Mouse (Mus musculus) frontal cortex, postnatal 14 days (tissue): ENCODE results near the gene Gm4491.
A peak's percentile ranks its signal among the peaks of the same experiment; 100 is the strongest.

Experiments used
- DNase-seq, 2 experiments: peaks; one replicate each; pipeline ENCODE4 v3.0.0; 2022; ENCODE audit warnings: low spot score in 2 of 2

Gene Gm4491

GRCm38 (mm10) chr14:57115823-57116544 is at the start of gene Gm4491:
TSS of gene Gm4491 (minus strand) at chr14:57115883.
- peak; percentile 27 to 64 for DNase-seq

GRCm38 (mm10) chr14:57161833-57162232 is 46.1 kb upstream of the Gm4491 start:
- DNase-seq: no peak

- peak; percentile 13 to 19 for DNase-seq
Observed at GRCm38 (mm10) chr14:57161201-57161600, 45.5 kb upstream of the Gm4491 start.

- no peak for DNase-seq
Observed at GRCm38 (mm10) chr14:57154916-57155315, 39.2 kb upstream of the Gm4491 start.

GRCm38 (mm10) chr14:57145741-57146140 is 30.1 kb upstream of the Gm4491 start:
- DNase-seq: no peak

- DNase-seq: no peak
Observed at GRCm38 (mm10) chr14:57135265-57135664, 19.6 kb upstream of the Gm4491 start.

GRCm38 (mm10) chr14:57133161-57133661 is 17.5 kb upstream of the Gm4491 start, which contains the start of gene Gjb6:
TSS of gene Gjb6 (minus strand) at chr14:57133611.
- no peak for DNase-seq

- no peak for DNase-seq
Observed at GRCm38 (mm10) chr14:57127383-57127782, 11.7 kb upstream of the Gm4491 start.

GRCm38 (mm10) chr14:57122295-57122694 is 6.6 kb upstream of the Gm4491 start:
- DNase-seq: no peak

- DNase-seq: peak in 1 of 2 experiments; percentile 30
Observed at GRCm38 (mm10) chr14:57109194-57109593, 6.5 kb downstream of the Gm4491 start.

- DNase-seq: no peak
Observed at GRCm38 (mm10) chr14:57107916-57108315, 7.8 kb downstream of the Gm4491 start.

GRCm38 (mm10) chr14:57107091-57107490 is 8.6 kb downstream of the Gm4491 start:
- DNase-seq: no peak

- no peak for DNase-seq
Observed at GRCm38 (mm10) chr14:57105721-57106120, 10.0 kb downstream of the Gm4491 start.

GRCm38 (mm10) chr14:57105111-57105510 is 10.6 kb downstream of the Gm4491 start:
- DNase-seq: no peak

- peak in 1 of 2 experiments; percentile 7 for DNase-seq
Observed at GRCm38 (mm10) chr14:57104106-57105023, 11.3 kb downstream of the Gm4491 start, which contains the start of gene Gjb2. TSS of gene Gjb2 (minus strand) at chr14:57104702.

GRCm38 (mm10) chr14:57103711-57104105 is 12.0 kb downstream of the Gm4491 start:
- DNase-seq: no peak

GRCm38 (mm10) chr14:57103121-57103520 is 12.6 kb downstream of the Gm4491 start:
- no peak for DNase-seq

- DNase-seq: no peak
Observed at GRCm38 (mm10) chr14:57101623-57102022, 14.1 kb downstream of the Gm4491 start.

- no peak for DNase-seq
Observed at GRCm38 (mm10) chr14:57095855-57096254, 19.8 kb downstream of the Gm4491 start.

GRCm38 (mm10) chr14:57093029-57093428 is 22.7 kb downstream of the Gm4491 start:
- peak; percentile 27 to 37 for DNase-seq

GRCm38 (mm10) chr14:57090001-57090400 is 25.7 kb downstream of the Gm4491 start:
- no peak for DNase-seq

GRCm38 (mm10) chr14:57089107-57089506 is 26.6 kb downstream of the Gm4491 start:
- DNase-seq: no peak
